Mouse (Mus musculus) retina, postnatal 7 days (tissue): Measurements from ENCODE around the gene Mettl7a2.
"Not testable (repeated sequence)": the region's sequence is repeated elsewhere in the genome, so short reads cannot be mapped to it uniquely, and the experiment has no call there.

Experiments used
- DNase-seq: peaks from one replicate; pipeline ENCODE4 v3.0.0-alpha.2; 2012; ENCODE audit warnings: low read depth, low spot score

Gene Mettl7a2

GRCm38 (mm10) chr15:100352711-100353250 lies at the start of gene Mettl7a2, which contains the start of gene Methig1:
Gene Mettl7a2, plus strand, starts transcription at chr15:100353200.
Gene Methig1, plus strand, starts transcription at chr15:100353149.
- no peak for DNase-seq

- DNase-seq: no peak
These were observed 49.5 kb upstream of the Mettl7a2 start for GRCm38 (mm10) chr15:100303428-100304018.

DNA sequence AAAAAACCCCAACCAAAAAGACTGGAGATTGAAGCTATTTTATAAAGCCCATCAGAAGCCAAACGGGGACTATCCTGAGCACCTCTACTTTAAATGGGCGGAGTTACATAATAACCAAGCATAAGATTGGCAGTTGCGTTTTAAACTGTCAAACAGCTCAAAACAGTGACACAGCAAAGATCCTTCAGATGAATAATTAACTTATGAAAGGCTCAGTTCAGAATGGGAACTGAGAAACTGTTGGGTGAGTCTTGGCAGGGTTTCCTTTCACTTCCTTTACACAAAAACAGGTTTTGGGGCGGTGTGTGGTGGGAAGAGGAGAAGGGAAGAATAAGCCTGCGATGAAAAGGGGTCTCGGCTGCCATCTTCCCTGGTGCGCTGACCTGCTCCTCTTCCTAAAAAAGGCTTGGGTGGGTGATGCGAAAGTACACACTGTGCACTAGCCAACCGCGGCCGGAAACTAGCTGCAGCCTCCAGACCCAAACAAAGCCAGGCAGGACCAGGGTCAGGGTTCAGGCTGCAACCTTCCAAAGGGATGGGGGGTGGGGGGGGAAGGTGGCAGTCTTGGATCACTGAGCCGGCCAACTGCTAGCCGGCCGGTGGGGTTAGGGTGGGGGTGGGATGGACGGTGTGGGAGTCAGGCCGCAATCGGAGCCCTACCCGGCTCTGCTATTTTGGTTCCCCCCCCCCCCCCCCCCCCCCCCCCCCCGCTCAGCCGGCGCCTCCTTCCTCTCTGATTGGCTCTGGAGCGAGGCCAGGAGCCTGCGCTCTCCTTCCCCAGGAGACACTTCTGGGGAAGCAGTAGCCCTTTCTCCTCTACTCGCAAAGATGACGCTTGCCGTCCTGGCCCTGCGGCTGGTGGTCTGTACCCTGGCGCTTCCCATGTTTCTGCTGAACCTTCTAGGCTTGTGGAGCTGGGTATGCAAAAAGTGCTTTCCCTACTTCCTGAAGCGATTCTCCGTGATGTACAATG lies 48.7 kb upstream of the Mettl7a2 start, which contains the start of gene Mettl7a1:
Mettl7a1 (plus strand) TSS at position 122 of the 973 bp plus-strand sequence.
- DNase-seq: peak; percentile 56

DNA sequence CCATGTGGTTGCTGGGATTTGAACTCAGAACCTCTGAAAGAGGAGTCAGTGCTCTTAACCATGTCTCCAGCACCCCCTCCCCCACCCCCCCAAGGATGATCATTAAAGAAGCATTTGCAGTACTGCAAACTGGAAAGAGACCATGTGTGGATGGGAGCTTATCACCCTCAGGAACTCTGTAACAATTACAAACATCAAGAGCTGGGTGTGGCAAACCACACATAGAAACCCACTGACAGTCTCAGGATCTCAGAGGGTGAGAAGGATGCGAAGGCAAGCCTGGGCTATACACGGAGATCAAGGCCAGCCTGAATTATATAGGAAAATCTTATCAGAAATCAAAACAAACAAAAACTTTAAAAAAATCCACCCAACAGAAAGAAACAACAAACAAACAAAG lies 46.8 kb upstream of the Mettl7a2 start:
- DNase-seq: no peak

GRCm38 (mm10) chr15:100307438-100308096 lies 45.4 kb upstream of the Mettl7a2 start:
- not testable (repeated sequence) for DNase-seq

DNA sequence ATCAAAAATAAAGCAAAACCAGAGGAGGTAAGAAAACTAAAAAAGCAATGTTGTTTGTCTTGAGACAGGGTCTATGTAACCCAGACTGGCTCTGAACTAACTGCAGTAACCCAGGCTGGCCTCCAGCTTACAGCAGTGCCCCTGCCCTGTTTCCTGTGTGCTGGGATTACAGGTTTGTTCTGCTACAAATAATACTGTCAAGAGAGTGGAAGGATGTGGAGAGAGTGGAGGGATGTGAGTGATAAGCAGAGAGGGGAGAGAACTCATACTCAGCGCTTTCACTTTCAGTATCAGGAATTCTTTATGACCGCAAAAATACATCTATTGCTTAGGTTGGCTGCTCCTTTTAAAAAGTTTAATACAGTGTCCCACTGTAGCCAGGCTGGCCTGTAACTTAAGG lies 40.7 kb upstream of the Mettl7a2 start:
- DNase-seq: no peak

DNA sequence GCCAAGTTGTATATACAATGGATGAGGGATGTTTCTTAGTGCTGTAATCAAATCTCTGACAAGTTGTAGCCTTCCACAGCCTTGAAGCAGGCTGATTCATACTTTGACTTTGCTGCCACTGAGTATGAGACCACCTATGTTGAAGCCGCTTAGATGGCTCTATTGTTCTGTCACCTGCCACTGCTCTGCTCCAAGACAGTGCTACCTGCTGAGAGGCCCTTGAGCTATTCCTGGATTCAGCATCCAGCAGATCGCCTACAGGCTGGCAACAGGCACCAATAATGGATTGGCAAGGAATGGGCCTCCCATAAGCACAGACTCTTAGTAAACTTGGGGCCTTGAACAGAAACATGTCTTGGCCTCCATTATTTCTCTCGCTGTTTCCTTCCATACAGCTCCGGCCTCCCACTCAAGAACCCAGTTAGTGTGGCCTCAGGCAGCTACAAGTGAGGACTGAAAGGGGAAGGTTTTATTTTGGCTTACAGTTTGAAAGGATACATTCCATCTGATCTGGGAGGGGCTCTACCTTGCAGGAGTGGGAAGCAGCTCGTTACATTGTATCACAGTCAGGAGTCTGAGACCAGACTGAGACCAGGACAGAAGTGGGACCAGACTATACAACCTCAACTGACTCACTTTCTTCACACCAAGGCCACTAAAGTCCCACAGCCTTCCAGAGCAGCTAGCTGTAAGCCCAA lies 38.4 kb upstream of the Mettl7a2 start:
- DNase-seq: no peak

DNA sequence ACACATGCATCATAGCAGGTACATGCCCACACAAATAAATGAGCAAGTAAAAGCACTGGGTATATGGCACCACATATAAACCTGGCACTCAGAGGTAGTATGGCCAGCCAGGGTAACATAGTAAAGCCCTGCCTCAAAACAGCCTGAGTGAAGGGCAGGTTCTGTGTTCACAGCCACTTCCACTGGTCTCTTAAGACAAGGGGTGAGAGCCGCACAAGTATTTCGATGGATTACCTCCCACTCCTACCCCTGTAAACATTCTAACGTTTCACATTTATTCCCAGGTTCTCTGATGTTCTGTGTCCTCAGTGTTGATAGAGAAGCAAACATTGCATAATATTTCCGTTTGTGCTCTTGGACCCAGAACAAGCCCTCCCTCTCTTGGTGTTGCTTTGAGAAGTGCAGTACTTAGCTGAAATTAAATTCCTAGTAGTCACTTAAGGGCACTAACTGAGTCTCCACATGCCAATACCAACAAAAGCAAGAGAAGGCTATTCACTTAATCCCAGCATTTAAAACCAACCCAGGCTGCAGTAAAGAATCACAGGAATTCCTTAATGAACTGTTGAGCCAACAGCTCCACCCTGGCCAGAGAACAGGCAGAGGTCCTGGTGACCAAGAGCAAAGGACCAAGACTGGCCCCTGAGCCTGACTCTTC lies 34.9 kb upstream of the Mettl7a2 start:
- not testable (repeated sequence) for DNase-seq

- DNase-seq: no peak
These were observed 33.1 kb upstream of the Mettl7a2 start for GRCm38 (mm10) chr15:100319884-100320283.

DNA sequence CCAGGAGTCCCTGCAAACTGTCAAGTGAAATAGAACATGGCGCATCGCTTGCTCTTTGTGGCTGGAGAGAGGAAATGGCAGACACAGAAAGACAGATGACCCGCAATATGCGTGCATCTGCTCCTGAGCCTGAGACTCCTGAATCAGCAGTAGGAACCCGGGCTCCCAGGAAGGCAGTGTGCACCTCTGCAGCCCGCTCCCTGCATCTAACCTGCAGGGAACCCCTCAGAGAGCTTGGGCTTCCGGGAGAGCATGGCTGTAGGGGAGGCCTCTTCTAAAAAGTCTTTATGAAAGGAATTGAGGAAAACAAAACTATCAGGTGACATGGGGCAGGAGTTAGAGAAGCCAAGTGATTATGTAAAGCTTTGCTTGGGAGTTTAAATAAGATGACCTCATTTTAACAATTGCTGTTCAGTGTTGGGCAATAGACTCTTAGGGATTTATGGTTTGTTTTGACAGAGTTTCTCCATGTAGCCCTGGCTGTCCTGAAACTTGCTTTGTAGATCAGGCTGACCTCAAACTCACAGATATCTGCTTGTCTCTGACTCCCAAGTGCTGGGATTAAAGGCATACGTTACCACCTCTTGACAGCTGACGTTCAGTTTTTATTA lies 32.6 kb upstream of the Mettl7a2 start:
- DNase-seq: no peak

DNA sequence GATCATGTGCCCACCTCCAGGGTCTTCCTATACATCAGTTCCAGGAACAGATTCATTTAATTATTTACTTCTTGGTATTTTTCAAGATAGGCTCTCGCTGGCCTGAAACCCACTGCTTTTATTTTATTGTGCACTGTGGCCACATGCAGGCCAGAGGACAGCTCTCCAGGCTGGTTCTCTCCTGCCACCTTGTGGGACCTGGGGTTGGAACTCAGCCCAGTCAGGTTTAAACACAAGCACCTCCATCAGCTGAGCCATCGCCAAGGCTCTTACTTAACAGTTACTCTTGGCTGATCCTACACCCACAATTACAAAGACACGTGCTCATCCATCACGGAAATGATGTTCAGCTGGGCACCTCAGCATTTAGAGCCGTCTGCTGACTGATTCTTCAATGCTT lies 31.9 kb upstream of the Mettl7a2 start:
- DNase-seq: no peak

DNA sequence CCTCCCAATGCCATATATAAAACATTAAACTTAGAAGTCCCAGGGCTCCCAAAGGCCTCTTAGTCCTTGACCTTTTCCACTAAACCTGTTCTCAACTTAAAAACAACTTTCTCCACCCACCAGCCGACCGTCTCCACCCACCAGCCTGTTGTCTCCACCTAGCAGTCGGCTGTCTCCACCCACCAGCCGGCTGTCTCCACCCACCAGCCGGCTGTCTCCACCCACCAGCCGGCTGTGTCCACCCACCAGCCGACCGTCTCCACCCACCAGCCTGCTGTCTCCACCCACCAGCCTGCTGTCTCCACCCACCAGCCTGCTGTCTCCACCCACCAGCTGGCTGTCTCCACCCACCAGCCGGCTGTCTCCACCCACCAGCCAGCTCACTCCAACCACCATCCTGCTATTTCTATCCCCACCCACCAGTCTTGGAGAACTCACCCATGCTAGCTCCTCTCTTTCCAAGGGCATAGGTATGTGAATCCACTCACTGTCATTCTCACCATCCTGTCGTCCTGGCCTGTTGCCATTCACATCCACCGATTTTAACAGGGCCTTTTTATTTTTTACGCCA lies 28.9 kb upstream of the Mettl7a2 start:
- DNase-seq: no peak

- DNase-seq: no peak
These were observed 27.8 kb upstream of the Mettl7a2 start for GRCm38 (mm10) chr15:100325235-100325634.

GRCm38 (mm10) chr15:100328089-100328488 lies 24.9 kb upstream of the Mettl7a2 start:
- DNase-seq: not testable (repeated sequence)

GRCm38 (mm10) chr15:100329336-100329735 lies 23.7 kb upstream of the Mettl7a2 start:
- DNase-seq: not testable (repeated sequence)

DNA sequence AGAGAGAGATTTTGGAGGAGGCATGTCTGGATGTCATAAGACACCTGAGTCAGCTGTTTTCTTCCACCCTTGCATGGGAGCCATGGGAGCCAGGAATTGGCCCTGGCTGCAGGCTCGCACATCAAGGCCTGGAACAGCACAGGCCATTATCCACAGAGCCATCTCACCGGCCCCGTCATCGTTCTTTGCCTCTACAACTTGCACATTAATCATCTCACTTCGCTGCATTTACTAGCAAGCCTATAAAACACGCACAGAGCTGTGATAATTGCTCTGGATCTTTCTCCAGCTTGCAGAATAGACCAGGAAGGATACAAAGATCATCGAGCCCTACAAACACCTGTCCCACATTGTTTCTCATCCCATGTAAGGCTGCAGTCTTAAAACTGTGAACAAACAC lies 22.3 kb upstream of the Mettl7a2 start:
- no peak for DNase-seq

DNA sequence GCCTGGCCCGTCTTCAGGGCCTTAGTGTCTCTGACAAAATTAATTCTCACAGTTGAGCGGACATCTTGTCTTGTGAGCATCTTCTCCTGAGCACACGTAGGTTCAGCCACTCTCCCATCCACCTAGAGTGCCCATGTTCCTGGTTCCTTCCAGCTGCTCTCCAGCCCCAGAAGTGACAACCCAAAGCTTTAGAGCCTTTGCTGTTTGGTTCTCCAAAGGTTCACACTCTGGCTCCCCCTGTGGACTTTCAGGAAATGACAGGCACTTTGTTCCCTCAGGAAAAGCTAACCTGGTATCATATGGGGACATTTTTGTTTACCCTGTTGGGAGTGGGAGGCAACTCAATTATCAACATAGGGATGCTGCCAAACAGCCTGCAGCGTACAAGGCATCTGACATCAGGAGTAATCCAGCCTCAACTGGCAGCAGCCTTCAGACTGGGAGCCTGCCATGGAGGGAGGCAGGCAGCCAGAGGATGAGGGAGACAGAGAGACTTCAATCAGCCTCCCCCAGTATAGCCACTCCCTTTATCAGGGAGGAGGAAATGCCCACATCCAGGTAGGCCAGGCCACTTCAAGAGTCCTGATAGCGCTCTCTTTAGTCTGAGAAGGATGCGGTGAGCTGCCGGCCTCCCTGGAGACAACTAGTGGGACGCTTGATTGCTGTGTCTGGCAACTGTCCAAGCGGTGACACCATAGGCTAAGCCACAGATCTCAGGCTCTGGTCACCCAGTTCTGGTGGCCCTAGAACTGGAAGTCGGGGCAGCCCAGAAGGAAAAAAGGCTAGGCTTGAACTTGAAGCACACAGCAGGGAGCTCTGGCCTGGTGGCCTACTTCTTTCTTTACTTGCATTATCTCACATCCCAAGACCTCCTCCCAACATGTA lies 20.7 kb upstream of the Mettl7a2 start:
- not testable (repeated sequence) for DNase-seq

DNA sequence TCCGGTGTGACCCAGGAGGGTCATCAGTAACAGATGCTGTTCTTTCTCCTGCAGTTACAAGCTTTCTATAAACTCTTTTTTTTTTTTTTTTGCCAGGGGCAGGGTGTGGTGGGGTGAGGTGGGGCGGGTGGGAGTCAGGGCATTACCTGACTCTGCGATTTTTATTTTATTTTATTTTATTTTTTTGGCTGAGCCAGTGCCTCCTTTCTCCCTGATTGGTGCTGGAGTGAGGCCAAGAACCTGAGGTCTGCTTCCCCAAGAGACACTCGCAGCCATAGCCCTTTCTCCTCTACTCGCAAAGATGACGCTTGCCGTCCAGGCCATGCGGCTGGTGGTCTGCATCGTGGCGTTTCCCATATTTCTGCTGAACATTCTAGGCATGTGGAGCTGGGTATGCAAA lies 18.4 kb upstream of the Mettl7a2 start, which contains the start of gene Mettl7a3:
Mettl7a3 (plus strand) TSS at position 301 of the 400 bp plus-strand sequence.
- no peak for DNase-seq

DNA sequence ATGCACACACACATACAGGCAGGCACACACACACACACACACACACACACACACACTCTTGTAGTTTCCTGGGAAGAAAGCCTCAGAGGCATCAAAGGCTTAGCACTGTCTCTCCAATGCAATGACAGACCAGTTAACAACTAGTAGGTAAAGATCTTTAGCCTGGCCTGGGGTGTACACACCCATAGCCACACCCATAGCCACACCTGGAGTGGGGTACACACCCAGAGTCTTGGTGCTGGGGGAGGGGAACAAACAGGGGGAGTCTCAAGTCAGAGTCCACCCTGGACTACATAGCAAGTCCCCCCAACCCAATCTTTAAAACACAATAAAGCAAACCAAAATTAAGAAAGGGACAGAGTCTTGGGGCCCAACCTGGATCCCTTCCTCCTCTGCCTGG lies 15.7 kb upstream of the Mettl7a2 start:
- not testable (repeated sequence) for DNase-seq
